Mouse (Mus musculus): ENCODE measurements at regions not wholly inside any gene's neighbourhood (a gene's known extent, or its start where the extent isn't known, plus 50 kb on each side); places are given as distances from the start of the nearest gene placed in this dataset.

GRCm38 (mm10) chr11:64829429-64829828 is 149.4 kb upstream of the Elac2 start:
- no peak for TF ChIP-seq GATA1 (IDR thresholded peaks at IDR 0.05; ENCODE audit: low read length)

- no peak for TF ChIP-seq GATA1 (IDR thresholded peaks at IDR 0.05; ENCODE audit: low read length)
Measured at GRCm38 (mm10) chr11:64832453-64832852, 146.4 kb upstream of the Elac2 start.

- no peak for TF ChIP-seq GATA1 (IDR thresholded peaks at IDR 0.05; ENCODE audit: low read length)
Measured at GRCm38 (mm10) chr11:64833786-64834185, 145.1 kb upstream of the Elac2 start.

GRCm38 (mm10) chr11:64836771-64837170 is 142.1 kb upstream of the Elac2 start:
- TF ChIP-seq GATA1 (IDR thresholded peaks at IDR 0.05; ENCODE audit: low read length) = no peak

GRCm38 (mm10) chr11:64841092-64841491 is 137.7 kb upstream of the Elac2 start:
- peak; percentile 93 for TF ChIP-seq GATA1 (IDR thresholded peaks at IDR 0.05; ENCODE audit: low read length)

- no peak for TF ChIP-seq GATA1 (IDR thresholded peaks at IDR 0.05; ENCODE audit: low read length)
Measured at GRCm38 (mm10) chr11:64842775-64843530, 135.9 kb upstream of the Elac2 start.

GRCm38 (mm10) chr11:64846577-64847147 is 132.2 kb upstream of the Elac2 start:
- no peak for TF ChIP-seq GATA1 (IDR thresholded peaks at IDR 0.05; ENCODE audit: low read length)

- TF ChIP-seq GATA1 (IDR thresholded peaks at IDR 0.05; ENCODE audit: low read length) = no peak
Measured at GRCm38 (mm10) chr11:64859636-64860035, 119.2 kb upstream of the Elac2 start.

GRCm38 (mm10) chr11:64880674-64881073 is 98.2 kb upstream of the Elac2 start:
- TF ChIP-seq GATA1 (IDR thresholded peaks at IDR 0.05; ENCODE audit: low read length) = no peak

- no peak for TF ChIP-seq GATA1 (IDR thresholded peaks at IDR 0.05; ENCODE audit: low read length)
Measured at GRCm38 (mm10) chr11:64884518-64884917, 94.3 kb upstream of the Elac2 start.

GRCm38 (mm10) chr11:64889335-64890020 is 89.4 kb upstream of the Elac2 start:
- TF ChIP-seq GATA1 (IDR thresholded peaks at IDR 0.05; ENCODE audit: low read length) = no peak

GRCm38 (mm10) chr11:64890776-64891175 is 88.1 kb upstream of the Elac2 start:
- no peak for TF ChIP-seq GATA1 (IDR thresholded peaks at IDR 0.05; ENCODE audit: low read length)

GRCm38 (mm10) chr11:64895804-64896466 is 82.9 kb upstream of the Elac2 start:
- no peak for TF ChIP-seq GATA1 (IDR thresholded peaks at IDR 0.05; ENCODE audit: low read length)

- TF ChIP-seq GATA1 (IDR thresholded peaks at IDR 0.05; ENCODE audit: low read length) = no peak
Measured at GRCm38 (mm10) chr11:64898758-64899586, 79.9 kb upstream of the Elac2 start.

GRCm38 (mm10) chr11:64899587-64900278 is 79.1 kb upstream of the Elac2 start:
- no peak for TF ChIP-seq GATA1 (IDR thresholded peaks at IDR 0.05; ENCODE audit: low read length)

Measured in G1E-ER4 (cell line).